8 mouse cellular contexts compared by ENCODE assay signal in genomic region chr8:70869601-70870041, GRCm38 (mm10). TPM values are rescaled to one million over a fixed set of nuclear protein-coding genes. Genes with fewer than 3 reads are reported as not detected.
DNase-seq lines count a peak whose midpoint lies in the region; ATAC-seq lines count a peak whose summit lies in the region.

No protein-coding gene starts in this region.

- intact Hi-C loops in left cerebral cortex, postnatal 10 days (cut with DNase I): loop anchor here (2.0 kb wide), 1 partner anchor 25 kb away; no protein-coding TSS in a partner anchor

- peak; percentile 46 for ATAC-seq in megakaryocyte-erythroid progenitor cell, adult 5-6 weeks (replicated peaks; ENCODE audit: low FRiP score, low TSS enrichment, poor library complexity, severe bottlenecking)
- no peak for ATAC-seq in inflammation-experienced regulatory T-cells, adult 6 months

- DNase-seq in adrenal gland, adult (ENCODE audit: inconsistent age in 2 of 2, low spot score in 1 of 2): peak; percentile 80 to 91
- peak; percentile 73 to 74 for DNase-seq in cerebellum, postnatal 36 days
- peak; percentile 74 to 79 for DNase-seq in frontal cortex, postnatal 36 days (ENCODE audit: low spot score in 2 of 2)
- DNase-seq in induced T-regulatory cell, adult 2 months (ENCODE audit: low read depth): peak; percentile 84
- DNase-seq in left cerebral cortex, postnatal 10 days (ENCODE audit: extremely low spot score in 1 of 2, low spot score in 2 of 2): peak; percentile 72 to 86
- peak; percentile 74 for DNase-seq in right cerebral cortex, postnatal 25 days

RNA-seq across cellular contexts. Expression of gene Ccdc124, which starts 4.1 kb away (rescaled TPM):
- 10 to 100 TPM; 88.9 to 93.3 TPM for total RNA-seq in left cerebral cortex, postnatal 10 days (2021)
- total RNA-seq in megakaryocyte-erythroid progenitor cell, adult 5-6 weeks (2014; fragmentation: Nextera tagmentation): 28.5 and 47.9 TPM in 2 replicates
- total RNA-seq in megakaryocyte-erythroid progenitor cell, adult 5-6 weeks (2017): 30.8 and 51.1 TPM in 2 replicates
- polyA plus RNA-seq in inflammation-experienced regulatory T-cells, adult 6 months (2017; shearing (Covaris generic)): 100 to 1,000 TPM in 1 of 3 experiments, 10 to 100 TPM in 2; 54.2 to 120 (median 63.1) TPM

RNA-seq across cellular contexts. Expression of gene Kcnn1, which starts 6.6 kb away (rescaled TPM):
- total RNA-seq in left cerebral cortex, postnatal 10 days (2021): 10 to 100 TPM; 27.9 to 33.2 TPM
- 0.32 TPM in 1 of 2 replicates, not detected in the other for total RNA-seq in megakaryocyte-erythroid progenitor cell, adult 5-6 weeks (2014; fragmentation: Nextera tagmentation)
- total RNA-seq in megakaryocyte-erythroid progenitor cell, adult 5-6 weeks (2017): 2.9 TPM in 1 of 2 replicates, not detected in the other
- polyA plus RNA-seq in inflammation-experienced regulatory T-cells, adult 6 months (2017; shearing (Covaris generic)): not detected

RNA-seq across cellular contexts. Expression of gene Slc5a5, which starts 22.9 kb away (rescaled TPM):
- 1 to 10 TPM; 7.2 to 7.3 TPM for total RNA-seq in left cerebral cortex, postnatal 10 days (2021)
- total RNA-seq in megakaryocyte-erythroid progenitor cell, adult 5-6 weeks (2014; fragmentation: Nextera tagmentation): 0.59 TPM in 1 of 2 replicates, not detected in the other
- not detected in 2 replicates for total RNA-seq in megakaryocyte-erythroid progenitor cell, adult 5-6 weeks (2017)
- not detected for polyA plus RNA-seq in inflammation-experienced regulatory T-cells, adult 6 months (2017; shearing (Covaris generic))

RNA-seq across cellular contexts. Expression of gene Rpl18a, which starts 27.6 kb away (rescaled TPM):
- 100 to 1,000 TPM; 690 to 725 TPM for total RNA-seq in left cerebral cortex, postnatal 10 days (2021)
- 6,537 and 6,664 TPM in 2 replicates for total RNA-seq in megakaryocyte-erythroid progenitor cell, adult 5-6 weeks (2014; fragmentation: Nextera tagmentation)
- total RNA-seq in megakaryocyte-erythroid progenitor cell, adult 5-6 weeks (2017): 1,763 and 2,438 TPM in 2 replicates
- polyA plus RNA-seq in inflammation-experienced regulatory T-cells, adult 6 months (2017; shearing (Covaris generic)): over 10,000 TPM in 2 of 3 experiments, 1,000 to 10,000 TPM in 1; 6,080 to 11,053 (median 10,917) TPM

RNA-seq across cellular contexts. Expression of gene Arrdc2, which starts 30.1 kb away (rescaled TPM):
- 10 to 100 TPM; 12.9 to 21.2 TPM for total RNA-seq in left cerebral cortex, postnatal 10 days (2021)
- 27.6 and 29.1 TPM in 2 replicates for total RNA-seq in megakaryocyte-erythroid progenitor cell, adult 5-6 weeks (2014; fragmentation: Nextera tagmentation)
- total RNA-seq in megakaryocyte-erythroid progenitor cell, adult 5-6 weeks (2017): 8.0 and 11.8 TPM in 2 replicates
- 1 to 10 TPM; 1.9 to 7.8 (median 3.7) TPM for polyA plus RNA-seq in inflammation-experienced regulatory T-cells, adult 6 months (2017; shearing (Covaris generic))

Comparison
In these comparisons a context has a peak if more than half of its experiments do, and no peak if none do; other contexts are left out.
1. RNA of gene Kcnn1, which starts 6.6 kb away (total RNA-seq): 27.9 to 33.2 TPM in left cerebral cortex, postnatal 10 days; 0.32 to 2.9 TPM in megakaryocyte-erythroid progenitor cell, adult 5-6 weeks; every median in the first group is over 4 times any median in the second.
2. RNA of gene Slc5a5, which starts 22.9 kb away (total RNA-seq): 7.2 to 7.3 TPM in left cerebral cortex, postnatal 10 days; 0.59 TPM in megakaryocyte-erythroid progenitor cell, adult 5-6 weeks; every median in the first group is over 4 times any median in the second.
3. Peak in every context shown above with its lines, with median percentiles within 50 percentile points of each other: DNase-seq.